Comparison of ENCODE assay signal across 8 mouse cellular contexts in genomic region chr17:3085152-3085551, GRCm38 (mm10). TPM values are rescaled to one million over a fixed set of nuclear protein-coding genes. Genes with fewer than 3 reads are reported as not detected.
DNase-seq lines count a peak whose midpoint lies in the region; ATAC-seq and TF ChIP-seq lines count a peak whose summit lies in the region.

No protein-coding gene starts in this region.

- peak overlapping the region; percentile 95; the same call in 1 of the 2 replicates for H3K27ac ChIP-seq in kidney, embryonic 16.5 days (ENCODE audit: low read length)
- H3K27ac ChIP-seq in forebrain, embryonic 15.5 days (replicated peaks) = peak overlapping the region; percentile 98
- peak overlapping the region; percentile 96; the same call in 1 of the 2 replicates for H3K27ac ChIP-seq in liver, postnatal 0 days (ENCODE audit: low read depth)

- H3K4me2 ChIP-seq in kidney, embryonic 16.5 days (replicated peaks; ENCODE audit: low read depth, low read length) = peak overlapping the region; percentile 64
- peak overlapping the region; percentile 67 for H3K4me2 ChIP-seq in forebrain, embryonic 15.5 days (replicated peaks)
- peak overlapping the region; percentile 91 for H3K4me2 ChIP-seq in liver, postnatal 0 days (ENCODE audit: low read depth, low read length)

- ATAC-seq in kidney, embryonic 16.5 days (ENCODE audit: low FRiP score, low TSS enrichment) = no peak
- ATAC-seq in forebrain, embryonic 15.5 days (replicated peaks) = no peak
- ATAC-seq in liver, postnatal 0 days = no peak

- H3K9ac ChIP-seq in kidney, embryonic 16.5 days (replicated peaks; ENCODE audit: low read length) = peak overlapping the region; percentile 73
- peak overlapping the region; percentile 59; the same call in 1 of the 2 replicates for H3K9ac ChIP-seq in forebrain, embryonic 15.5 days (replicated peaks)
- H3K9ac ChIP-seq in liver, postnatal 0 days (replicated peaks) = no peak overlapping the region

- H3K4me1 ChIP-seq in kidney, embryonic 16.5 days (ENCODE audit: insufficient read depth, low read length) = no peaks in the 10 kb centered on the region
- H3K4me1 ChIP-seq in forebrain, embryonic 15.5 days = peaks cover 3% of the 10 kb centered on the region; the same call in 1 of the 2 replicates
- H3K4me1 ChIP-seq in liver, postnatal 0 days (ENCODE audit: insufficient read depth) = peaks cover 5% of the 10 kb centered on the region

- no peak for TF ChIP-seq EP300 in liver, postnatal 0 days (IDR thresholded peaks at IDR 0.05; ENCODE audit: low read depth)

- TF ChIP-seq CTCF in liver, postnatal 0 days (IDR thresholded peaks at IDR 0.05; ENCODE audit: low read depth) = no peak

- H3K27me3 ChIP-seq in kidney, embryonic 16.5 days (ENCODE audit: insufficient read depth, low read length) = no peaks in the 10 kb centered on the region
- H3K27me3 ChIP-seq in forebrain, embryonic 15.5 days = no peaks in the 10 kb centered on the region
- H3K27me3 ChIP-seq in liver, postnatal 0 days (ENCODE audit: insufficient read depth, low read length) = no peaks in the 10 kb centered on the region

- H3K9me3 ChIP-seq in kidney, embryonic 16.5 days (ENCODE audit: low read length) = no peaks in the 10 kb centered on the region
- peaks cover 3% of the 10 kb centered on the region; the same call in 1 of the 2 replicates for H3K9me3 ChIP-seq in forebrain, embryonic 15.5 days
- H3K9me3 ChIP-seq in liver, postnatal 0 days (ENCODE audit: low read length) = no peaks in the 10 kb centered on the region

- no peaks in the 10 kb centered on the region for H3K36me3 ChIP-seq in kidney, embryonic 16.5 days (ENCODE audit: insufficient read depth, low read length)
- H3K36me3 ChIP-seq in forebrain, embryonic 15.5 days = no peaks in the 10 kb centered on the region
- no peaks in the 10 kb centered on the region for H3K36me3 ChIP-seq in liver, postnatal 0 days (replicated peaks; ENCODE audit: insufficient read depth, low read length)

- peak overlapping the region; percentile 55 for H3K4me3 ChIP-seq in kidney, embryonic 16.5 days (ENCODE audit: low read length)
- peak overlapping the region; percentile 57 for H3K4me3 ChIP-seq in forebrain, embryonic 15.5 days
- H3K4me3 ChIP-seq in liver, postnatal 0 days (ENCODE audit: low read depth, low read length) = peak overlapping the region; percentile 69

- no peak for DNase-seq in kidney, postnatal 36 days
- peak; percentile 1 for DNase-seq in Muller cell, postnatal 12 days (ENCODE audit: inconsistent ontology term)
- no peak for DNase-seq in liver, postnatal 0 days
- no peak for DNase-seq in ovary, postnatal 10 days (ENCODE audit: low spot score)
- no peak for DNase-seq in lung, postnatal 36 days
- DNase-seq in layer of hippocampus, postnatal 25 days (ENCODE audit: extremely low spot score in 1 of 2, low spot score in 1 of 2) = no peak

- 75% methylated on average over 3 of the region's 3 CpGs for WGBS in kidney, embryonic 16.5 days
- 66% methylated on average over 3 of the region's 3 CpGs for WGBS in forebrain, embryonic 15.5 days
- 56% methylated on average over 3 of the region's 3 CpGs for WGBS in liver, postnatal 0 days (ENCODE audit: insufficient replicate concordance)

RNA-seq across cellular contexts. Expression of gene Scaf8, which starts 29.6 kb away (rescaled TPM):
- 20.2 and 23.3 TPM in 2 replicates for polyA plus RNA-seq in kidney, embryonic 16.5 days (2015; fragmentation: Nextera tagmentation; extraction: Ambion mirVana)
- polyA plus RNA-seq in forebrain, embryonic 15.5 days (2015; fragmentation: Nextera tagmentation; extraction: Ambion mirVana) = 19.2 and 19.4 TPM in 2 replicates
- polyA plus RNA-seq in liver, postnatal 0 days (2015; fragmentation: Nextera tagmentation; extraction: Ambion mirVana) = 4.2 and 4.5 TPM in 2 replicates
- 10 to 100 TPM; 49.9 to 58.4 TPM for total RNA-seq in layer of hippocampus, postnatal 25 days (2021)
